Mouse (Mus musculus) urinary bladder, postnatal 10 days (tissue): ENCODE data around the gene Gm28036.

ENCODE experiments used
- DNase-seq: peaks from one replicate; pipeline ENCODE4 v3.0.0; 2022; ENCODE audit warnings: low spot score

Gm28036 gene

GRCm38 (mm10) chr2:156084541-156084940 is 42.4 kb downstream of the Gm28036 start:
- DNase-seq, result no peak

GRCm38 (mm10) chr2:156080391-156080790 is 46.5 kb downstream of the Gm28036 start:
- DNase-seq, result no peak

GRCm38 (mm10) chr2:156079674-156080073 is 47.2 kb downstream of the Gm28036 start:
- DNase-seq, result no peak

GRCm38 (mm10) chr2:156079183-156079560 is 47.7 kb downstream of the Gm28036 start:
- DNase-seq, result no peak

- no peak for DNase-seq
Measured at GRCm38 (mm10) chr2:156078421-156079182, 48.3 kb downstream of the Gm28036 start.

- DNase-seq, result no peak
Measured at GRCm38 (mm10) chr2:156077461-156077860, 49.4 kb downstream of the Gm28036 start.

- DNase-seq, result no peak
Measured at GRCm38 (mm10) chr2:156073725-156074124, 53.2 kb downstream of the Gm28036 start.

GRCm38 (mm10) chr2:156071236-156071635 is 55.7 kb downstream of the Gm28036 start:
- DNase-seq, result no peak

GRCm38 (mm10) chr2:156067916-156068315 is 59.0 kb downstream of the Gm28036 start:
- DNase-seq, result no peak

- DNase-seq, result no peak
Measured at GRCm38 (mm10) chr2:156066126-156066525, 60.8 kb downstream of the Gm28036 start.

GRCm38 (mm10) chr2:156065099-156066041 is 61.5 kb downstream of the Gm28036 start, which contains the start of gene Spag4:
Gene Spag4, plus strand, starts transcription at chr2:156065175.
- no peak for DNase-seq

- DNase-seq, result no peak
Measured at GRCm38 (mm10) chr2:156052816-156053215, 74.1 kb downstream of the Gm28036 start, which contains the start of gene Fer1l4. Gene Fer1l4, minus strand, starts transcription at chr2:156052947.

GRCm38 (mm10) chr2:156047929-156048328 is 79.0 kb downstream of the Gm28036 start:
- DNase-seq, result no peak

GRCm38 (mm10) chr2:156042903-156043302 is 84.0 kb downstream of the Gm28036 start:
- no peak for DNase-seq

- DNase-seq, result no peak
Measured at GRCm38 (mm10) chr2:156039390-156039789, 87.5 kb downstream of the Gm28036 start.

GRCm38 (mm10) chr2:156025482-156025881 is 101.4 kb downstream of the Gm28036 start:
- no peak for DNase-seq
